Comparison of ENCODE assay signal across 13 mouse cellular contexts in genomic region chr12:34201471-34201870, GRCm38 (mm10).
A peak's percentile ranks its signal among the peaks of the same experiment; 100 is the strongest.
DNase-seq lines count a peak whose midpoint lies in the region; ATAC-seq lines count a peak whose summit lies in the region.
"Had no signal": no experiment of that assay in that cellular context is flagged by ENCODE, and none has a peak within 500 bp of the region (broad histone marks: within the 10 kb centered on the region; RNA-seq: fewer than 3 reads in every experiment).

No protein-coding gene starts in this region.

- DNase-seq in hindbrain, embryonic 11.5 days (ENCODE audit: low spot score) = peak; percentile 6
- peak; percentile 12 for DNase-seq in A20 (ENCODE audit: low read depth, low spot score)
- DNase-seq in R1 (ENCODE audit: low read depth, low spot score) = peak; percentile 3
- DNase-seq in forelimb bud, embryonic 11.5 days (ENCODE audit: low read depth, low spot score) = peak; percentile 72
- DNase-seq in spleen, postnatal 14 days (ENCODE audit: low spot score in 2 of 2) = no peak
- DNase-seq: gastrocnemius, postnatal 25 days; kidney, adult 11 months; liver; right cerebral cortex, postnatal 14 days had no signal

- 74% methylated on average over 3 of the region's 3 CpGs for WGBS in hindbrain, embryonic 11.5 days
- 67% methylated on average over 3 of the region's 3 CpGs for WGBS in hindbrain, embryonic 16.5 days

- no peak overlapping the region for H3K4me2 ChIP-seq in hindbrain, embryonic 11.5 days (replicated peaks; ENCODE audit: low read depth, low read length)
- H3K4me2 ChIP-seq in hindbrain, embryonic 16.5 days (ENCODE audit: low read length) = no peak overlapping the region
- H3K4me2 ChIP-seq: forebrain, embryonic 15.5 days had no signal

- H3K27ac ChIP-seq in hindbrain, embryonic 11.5 days (ENCODE audit: low read depth, low read length) = no peak overlapping the region
- H3K27ac ChIP-seq in hindbrain, embryonic 16.5 days (ENCODE audit: low read depth, low read length) = no peak overlapping the region
- H3K27ac ChIP-seq: forebrain, embryonic 15.5 days; macrophage had no signal

- no peak overlapping the region for H3K9ac ChIP-seq in hindbrain, embryonic 11.5 days (ENCODE audit: low read depth, low read length)
- no peak overlapping the region for H3K9ac ChIP-seq in hindbrain, embryonic 16.5 days (ENCODE audit: low read depth, low read length)
- H3K9ac ChIP-seq: forebrain, embryonic 15.5 days had no signal

- H3K36me3 ChIP-seq in hindbrain, embryonic 11.5 days (ENCODE audit: control insufficient read depth, insufficient read depth, low read length) = no peaks in the 10 kb centered on the region
- no peaks in the 10 kb centered on the region for H3K36me3 ChIP-seq in hindbrain, embryonic 16.5 days (ENCODE audit: control insufficient read depth, insufficient read depth, low read length)
- H3K36me3 ChIP-seq: forebrain, embryonic 15.5 days had no signal

- no peak for ATAC-seq in hindbrain, embryonic 11.5 days (ENCODE audit: low FRiP score)
- no peak for ATAC-seq in hindbrain, embryonic 16.5 days
- no peak for ATAC-seq in megakaryocyte progenitor cell, adult 5-6 weeks (replicated peaks; ENCODE audit: poor library complexity)
- ATAC-seq: forebrain, embryonic 15.5 days had no signal

- H3K9me3 ChIP-seq in hindbrain, embryonic 11.5 days (ENCODE audit: control insufficient read depth, low read length) = no peaks in the 10 kb centered on the region
- no peaks in the 10 kb centered on the region for H3K9me3 ChIP-seq in hindbrain, embryonic 16.5 days (ENCODE audit: control insufficient read depth, low read length)
- H3K9me3 ChIP-seq: forebrain, embryonic 15.5 days had no signal

- H3K27me3 ChIP-seq in hindbrain, embryonic 11.5 days (ENCODE audit: control insufficient read depth, insufficient read depth, low read length) = no peaks in the 10 kb centered on the region
- H3K27me3 ChIP-seq in hindbrain, embryonic 16.5 days (replicated peaks; ENCODE audit: control insufficient read depth, insufficient read depth, low read length) = no peaks in the 10 kb centered on the region
- H3K27me3 ChIP-seq: forebrain, embryonic 15.5 days had no signal

- no peaks in the 10 kb centered on the region for H3K4me1 ChIP-seq in hindbrain, embryonic 11.5 days (replicated peaks; ENCODE audit: control insufficient read depth, insufficient read depth, low read length)
- H3K4me1 ChIP-seq in hindbrain, embryonic 16.5 days (ENCODE audit: control insufficient read depth, insufficient read depth, low read depth, low read length) = no peaks in the 10 kb centered on the region
- H3K4me1 ChIP-seq: forebrain, embryonic 15.5 days had no signal

- H3K4me3 ChIP-seq in hindbrain, embryonic 11.5 days (ENCODE audit: low read depth, low read length) = no peak overlapping the region
- no peak overlapping the region for H3K4me3 ChIP-seq in hindbrain, embryonic 16.5 days (ENCODE audit: low read length)
- H3K4me3 ChIP-seq: forebrain, embryonic 15.5 days had no signal

Comparison
In these comparisons a context has a peak if more than half of its experiments do, and no peak if none do; other contexts are left out.
1. DNase-seq: peak in hindbrain, embryonic 11.5 days (single experiment), A20 (single experiment), R1 (single experiment) and forelimb bud, embryonic 11.5 days (single experiment); none in spleen, postnatal 14 days (0 of 2).